Mouse (Mus musculus) heart, postnatal 0 days (tissue): Measurements from ENCODE around the gene Atf1.

Experiments
- CTCF ChIP-seq: IDR thresholded peaks from 2 replicates; pipeline ENCODE4 v1.5.1; 2016; ENCODE audit warnings: antibody characterized with exemption, control low read depth, low read depth
- EP300 ChIP-seq: IDR thresholded peaks from 2 replicates; pipeline ENCODE4 v1.6.1; 2016; ENCODE audit warnings: antibody characterized with exemption, low read depth

- TF ChIP-seq CTCF: no peak
- no peak for TF ChIP-seq EP300
Observed at GRCm38 (mm10) chr15:100280626-100281025, 53.0 kb downstream of the Atf1 start, which contains the start of gene Tmprss12.
